Mouse (Mus musculus) G1E (cell line): ENCODE measurements around the gene Spag17.

Experiments used
- CTCF ChIP-seq: IDR thresholded peaks from 2 replicates; pipeline ENCODE4 v1.5.1; 2012; ENCODE audit warnings: low read depth, low read length, inconsistent platforms, mixed read lengths
- TAL1 ChIP-seq: conservative IDR thresholded peaks from 2 replicates; pipeline ENCODE4 v1.6.1; 2012; ENCODE audit warnings: low read depth, low read length, inconsistent platforms, mixed read lengths

DNA sequence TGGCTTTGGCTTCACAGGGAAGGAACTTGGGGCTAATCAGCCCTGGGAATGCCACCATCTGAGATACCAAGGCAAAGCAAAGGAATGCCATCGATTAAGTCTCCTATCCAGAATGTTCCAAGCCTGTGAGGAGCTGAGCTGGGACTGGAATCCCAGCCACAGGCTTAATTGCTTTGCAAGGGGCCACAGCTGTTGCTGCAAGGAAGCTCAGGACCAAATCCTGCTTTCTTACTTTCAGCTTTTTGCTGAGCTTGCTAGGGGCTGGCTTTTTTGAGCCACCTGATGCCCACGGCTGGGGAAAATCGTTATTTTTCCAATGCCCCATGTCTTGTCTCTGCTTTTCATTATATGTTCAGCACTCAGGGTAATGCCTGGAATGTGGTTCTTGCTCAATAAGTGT, 30.6 kb upstream of the Spag17 start:
- TF ChIP-seq CTCF, result no peak
- no peak for TF ChIP-seq TAL1
